Comparison of ENCODE assay signal across 13 mouse cellular contexts in genomic region chr15:80171791-80172190, GRCm38 (mm10). TPM values are rescaled to one million over a fixed set of nuclear protein-coding genes. Genes with fewer than 3 reads are reported as not detected.
DNase-seq lines count a peak whose midpoint lies in the region; ATAC-seq and TF ChIP-seq lines count a peak whose summit lies in the region.
"Had no signal": no experiment of that assay in that cellular context is flagged by ENCODE, and none has a peak within 500 bp of the region (broad histone marks: within the 10 kb centered on the region; RNA-seq: fewer than 3 reads in every experiment).

No protein-coding gene starts in this region.

- H3K4me3 ChIP-seq in intestine, embryonic 14.5 days (ENCODE audit: low read depth, low read length) = 0 out of 2 replicates have a peak overlapping the region, but pooled peaks have one; percentile 0
- H3K4me3 ChIP-seq in intestine, embryonic 16.5 days (ENCODE audit: low read length) = no peak overlapping the region
- peak overlapping the region; percentile 56 to 79 for H3K4me3 ChIP-seq in ES-E14 (ENCODE audit: insufficient read depth in 1 of 2, low read depth in 1 of 2, low read length in 2 of 2, poor library complexity in 1 of 2, severe bottlenecking in 1 of 2)
- H3K4me3 ChIP-seq in limb, embryonic 11.5 days (ENCODE audit: low read depth, low read length) = no peak overlapping the region
- H3K4me3 ChIP-seq: midbrain, embryonic 15.5 days had no signal

- H3K27me3 ChIP-seq in intestine, embryonic 14.5 days (replicated peaks; ENCODE audit: control insufficient read depth, insufficient read depth, low read length) = no peaks in the 10 kb centered on the region
- H3K27me3 ChIP-seq in intestine, embryonic 16.5 days (replicated peaks; ENCODE audit: control insufficient read depth, insufficient read depth, low read length) = no peaks in the 10 kb centered on the region
- no peaks in the 10 kb centered on the region for H3K27me3 ChIP-seq in limb, embryonic 11.5 days (ENCODE audit: control insufficient read depth, insufficient read depth, low read length)

- no peak overlapping the region for H3K9ac ChIP-seq in intestine, embryonic 14.5 days (ENCODE audit: low read length)
- H3K9ac ChIP-seq in intestine, embryonic 16.5 days (ENCODE audit: low read depth, low read length) = no peak overlapping the region
- peak overlapping the region; percentile 5; the same call in 1 of the 2 replicates for H3K9ac ChIP-seq in ES-E14 (ENCODE audit: insufficient read depth, low read depth, low read length, poor library complexity, severe bottlenecking)
- no peak overlapping the region for H3K9ac ChIP-seq in limb, embryonic 11.5 days (ENCODE audit: low read length)
- H3K9ac ChIP-seq: hindbrain, embryonic 14.5 days; midbrain, embryonic 15.5 days had no signal

- no peaks in the 10 kb centered on the region for H3K9me3 ChIP-seq in intestine, embryonic 14.5 days (ENCODE audit: control insufficient read depth, low read length)
- H3K9me3 ChIP-seq in intestine, embryonic 16.5 days (ENCODE audit: control insufficient read depth, low read length) = no peaks in the 10 kb centered on the region
- no peaks in the 10 kb centered on the region for H3K9me3 ChIP-seq in ES-E14 (ENCODE audit: control insufficient read depth, insufficient read depth, low read depth, low read length)
- no peaks in the 10 kb centered on the region for H3K9me3 ChIP-seq in limb, embryonic 11.5 days (ENCODE audit: control insufficient read depth, low read length)
- H3K9me3 ChIP-seq: midbrain, embryonic 15.5 days had no signal

- no peak for ATAC-seq in intestine, embryonic 14.5 days (replicated peaks; ENCODE audit: low FRiP score, low TSS enrichment, low read depth)
- no peak for ATAC-seq in intestine, embryonic 16.5 days
- ATAC-seq in limb, embryonic 11.5 days (ENCODE audit: insufficient number of reproducible peaks, low FRiP score, low TSS enrichment, low read depth) = no peak
- ATAC-seq: midbrain, embryonic 15.5 days had no signal

- intact Hi-C loops in gastrocnemius, postnatal 14 days (cut with DNase I; ENCODE audit: low total_unique reads) = no loop called here

- H3K27ac ChIP-seq in intestine, embryonic 14.5 days (ENCODE audit: low read depth) = 0 out of 2 replicates have a peak overlapping the region, but pooled peaks have one; percentile 3
- no peak overlapping the region for H3K27ac ChIP-seq in intestine, embryonic 16.5 days (ENCODE audit: low read length)
- H3K27ac ChIP-seq in ES-E14 (ENCODE audit: insufficient read depth, low read depth, low read length, poor library complexity, severe bottlenecking) = peak overlapping the region; percentile 79
- H3K27ac ChIP-seq in limb, embryonic 11.5 days (replicated peaks; ENCODE audit: low read depth, low read length) = no peak overlapping the region

- 16% methylated on average over 6 of the region's 6 CpGs for WGBS in intestine, embryonic 14.5 days
- WGBS in intestine, embryonic 16.5 days = 24% methylated on average over 6 of the region's 6 CpGs
- WGBS in limb, embryonic 11.5 days = 18% methylated on average over 6 of the region's 6 CpGs

- no peaks in the 10 kb centered on the region for H3K36me3 ChIP-seq in intestine, embryonic 14.5 days (ENCODE audit: control insufficient read depth, insufficient read depth, low read length)
- H3K36me3 ChIP-seq in intestine, embryonic 16.5 days (ENCODE audit: control insufficient read depth, insufficient read depth, low read length) = no peaks in the 10 kb centered on the region
- H3K36me3 ChIP-seq in ES-E14 (ENCODE audit: control insufficient read depth, insufficient read depth, low read length, poor library complexity, severe bottlenecking) = no peaks in the 10 kb centered on the region
- H3K36me3 ChIP-seq in limb, embryonic 11.5 days (ENCODE audit: control insufficient read depth, insufficient read depth, low read length) = no peaks in the 10 kb centered on the region
- H3K36me3 ChIP-seq: midbrain, embryonic 15.5 days had no signal

- in situ Hi-C loops in ES-E14 (cut with MboI; ENCODE audit: low sequenced_read_pairs in 2 of 2, unreplicated experiment in 2 of 2) = no loop called here

- H3K4me2 ChIP-seq in intestine, embryonic 14.5 days (ENCODE audit: low read length) = peak overlapping the region; percentile 24; the same call in 1 of the 2 replicates
- H3K4me2 ChIP-seq in intestine, embryonic 16.5 days (ENCODE audit: low read depth, low read length) = no peak overlapping the region
- peak overlapping the region; percentile 3; the same call in 1 of the 2 replicates for H3K4me2 ChIP-seq in limb, embryonic 11.5 days (ENCODE audit: low read depth, severe bottlenecking)
- H3K4me2 ChIP-seq: hindbrain, embryonic 14.5 days; midbrain, embryonic 15.5 days had no signal

- DNase-seq in intestine, embryonic 14.5 days (ENCODE audit: low spot score) = no peak
- DNase-seq in 3T3-L1 (ENCODE audit: low read depth, low spot score) = peak; percentile 43
- no peak for DNase-seq in ES-E14 (ENCODE audit: low read depth, low spot score)
- DNase-seq in limb, embryonic 11.5 days (ENCODE audit: low spot score) = no peak
- no peak for DNase-seq in thymus, postnatal 36 days
- no peak for DNase-seq in gastrocnemius, postnatal 14 days
- DNase-seq in left cerebral cortex, adult 9 months (ENCODE audit: low spot score in 2 of 2) = no peak
- DNase-seq: cerebellum, postnatal 14 days; lung, postnatal 14 days; right cerebral cortex, postnatal 4 days had no signal

- peaks cover 29% of the 10 kb centered on the region for H3K4me1 ChIP-seq in intestine, embryonic 14.5 days (replicated peaks; ENCODE audit: control insufficient read depth, insufficient read depth, low read length)
- H3K4me1 ChIP-seq in intestine, embryonic 16.5 days (ENCODE audit: control insufficient read depth, insufficient read depth, low read length) = peaks cover 31% of the 10 kb centered on the region
- H3K4me1 ChIP-seq in ES-E14 (ENCODE audit: control insufficient read depth in 2 of 2, insufficient read depth in 2 of 2, low read length in 2 of 2, poor library complexity in 1 of 2) = peaks cover 27 to 31% of the 10 kb centered on the region in 2 experiments
- peaks cover 20% of the 10 kb centered on the region for H3K4me1 ChIP-seq in limb, embryonic 11.5 days (ENCODE audit: control insufficient read depth, insufficient read depth, low read length)

TF ChIP-seq in ES-E14, 5 proteins besides CTCF, POLR2A, EP300 and RAD21:
- TF ChIP-seq ZC3H11A (IDR thresholded peaks at IDR 0.05; ENCODE audit: borderline replicate concordance, low read depth, low read length) = no peak
- no peak for TF ChIP-seq CHD2 (IDR thresholded peaks at IDR 0.05; ENCODE audit: low read depth, low read length)
- no peak for TF ChIP-seq ZNF384 (IDR thresholded peaks at IDR 0.05; ENCODE audit: low read depth, low read length)
- TF ChIP-seq HCFC1 (IDR thresholded peaks at IDR 0.05; ENCODE audit: borderline replicate concordance, insufficient read depth, low read length) = no peak
- no peak for TF ChIP-seq MAFK (IDR thresholded peaks at IDR 0.05; ENCODE audit: insufficient read depth, low read depth, low read length)

RNA-seq across cellular contexts. Expression of gene Mgat3, which starts 1.7 kb away (rescaled TPM):
- polyA plus RNA-seq in intestine, embryonic 14.5 days (2014; fragmentation: Nextera tagmentation; extraction: Ambion mirVana) = 10.5 and 11.1 TPM in 2 replicates
- polyA plus RNA-seq in intestine, embryonic 16.5 days (2015; fragmentation: Nextera tagmentation; extraction: Ambion mirVana) = 14.8 and 19.7 TPM in 2 replicates
- total RNA-seq in ES-E14 (2012; rRNA removed) = 7.9 and 8.5 TPM in 2 replicates
- 6.5 and 6.8 TPM in 2 replicates for polyA plus RNA-seq in limb, embryonic 11.5 days (2014; fragmentation: Nextera tagmentation; extraction: Ambion mirVana)
- 1 to 10 TPM; 1.3 to 3.1 TPM for total RNA-seq in gastrocnemius, postnatal 14 days (2021)

RNA-seq across cellular contexts. Expression of gene Tab1, which starts 38.9 kb away (rescaled TPM):
- 36.1 and 37.5 TPM in 2 replicates for polyA plus RNA-seq in intestine, embryonic 14.5 days (2014; fragmentation: Nextera tagmentation; extraction: Ambion mirVana)
- 28.2 and 29.6 TPM in 2 replicates for polyA plus RNA-seq in intestine, embryonic 16.5 days (2015; fragmentation: Nextera tagmentation; extraction: Ambion mirVana)
- 16.6 and 24.3 TPM in 2 replicates for total RNA-seq in ES-E14 (2012; rRNA removed)
- 35.4 and 35.5 TPM in 2 replicates for polyA plus RNA-seq in limb, embryonic 11.5 days (2014; fragmentation: Nextera tagmentation; extraction: Ambion mirVana)
- total RNA-seq in gastrocnemius, postnatal 14 days (2021) = 10 to 100 TPM; 13.1 to 15.1 TPM

Comparison
In these comparisons a context has a peak if more than half of its experiments do, and no peak if none do; other contexts are left out.
1. H3K27ac ChIP-seq: peak in intestine, embryonic 14.5 days (single experiment) and ES-E14 (single experiment); none in intestine, embryonic 16.5 days (single experiment) and limb, embryonic 11.5 days (single experiment).
2. H3K4me3 ChIP-seq: peak in intestine, embryonic 14.5 days (single experiment) and ES-E14 (2 of 2); none in intestine, embryonic 16.5 days (single experiment) and limb, embryonic 11.5 days (single experiment).